Mouse (Mus musculus) liver, embryonic 13.5 days (tissue): ENCODE data around the gene Tm9sf3. TPM values are rescaled to one million over a fixed set of nuclear protein-coding genes. Genes with fewer than 3 reads are reported as not detected.
"Not testable (repeated sequence)": the region's sequence is repeated elsewhere in the genome, so short reads cannot be mapped to it uniquely, and the experiment has no call there.

Experiments
- ATAC-seq: fragments of 200-750 bp; cut with Nextera tagmentation; 2 replicates; pipeline ENCODE4 v1.8.0; 2017; ENCODE audit warnings: low read depth, mild to moderate bottlenecking, moderate number of reproducible peaks, moderate library complexity
- DNase-seq: peaks from one replicate; pipeline ENCODE4 v3.0.0; 2022
- H3K27ac ChIP-seq: fragments of 300-500 bp; sonication (generic); 2 replicates; pipeline ENCODE4 v1.5.1; 2015; ENCODE audit warnings: moderate library complexity, mild to moderate bottlenecking, inconsistent platforms
- H3K27me3 ChIP-seq: fragments of 300-500 bp; sonication (generic); 2 replicates; pipeline ENCODE4 v1.6.1; 2015; ENCODE audit warnings: mild to moderate bottlenecking, inconsistent platforms
- H3K36me3 ChIP-seq: fragments of 300-500 bp; sonication (generic); 2 replicates; pipeline ENCODE4 v1.6.1; 2015; ENCODE audit warnings: mild to moderate bottlenecking, inconsistent platforms
- H3K4me1 ChIP-seq: fragments of 300-500 bp; sonication (generic); replicated peaks from 2 replicates; pipeline ENCODE4 v1.6.1; 2015; ENCODE audit warnings: inconsistent platforms
- H3K4me2 ChIP-seq: fragments of 300-500 bp; sonication (generic); 2 replicates; pipeline ENCODE4 v1.6.1; 2015; ENCODE audit warnings: inconsistent platforms, mild to moderate bottlenecking, moderate library complexity
- H3K4me3 ChIP-seq: fragments of 300-500 bp; sonication (generic); replicated peaks from 2 replicates; pipeline ENCODE4 v1.5.1; 2015; ENCODE audit warnings: mild to moderate bottlenecking, inconsistent platforms
- H3K9ac ChIP-seq: fragments of 300-500 bp; sonication (generic); 2 replicates; pipeline ENCODE4 v1.6.1; 2015; ENCODE audit warnings: mild to moderate bottlenecking, inconsistent platforms
- H3K9me3 ChIP-seq: fragments of 300-500 bp; sonication (generic); replicated peaks from 2 replicates; pipeline ENCODE4 v1.6.1; 2016; ENCODE audit warnings: inconsistent platforms
- WGBS: fragments of 180-500 bp; shearing (Covaris S2); methylation state at CpG from one replicate; pipeline ENCODE4 v1.1.7; 2015; ENCODE audit not compliant: insufficient replicate concordance; 5-methylcytosine and 5-hydroxymethylcytosine counted together
- polyA plus RNA-seq: library from polyadenylated mRNA; unstranded; fragments of >200 nt; fragmentation: Nextera tagmentation; extraction: Ambion mirVana; gene quantifications from 2 replicates; pipeline ENCODE4 v1.2.1, GENCODE M21; 2015

The Tm9sf3 gene
- polyA plus RNA-seq, result 58.2 and 72.6 TPM in 2 replicates

- peak within 1 kb of the TSS; percentile 95 for H3K9ac ChIP-seq
- ATAC-seq, result peak; percentile 88
- peak within 1 kb of the TSS; percentile 95 for H3K4me3 ChIP-seq
- H3K9me3 ChIP-seq, result no peaks in the 10 kb centered on the region
- H3K4me1 ChIP-seq, result peaks cover 45% of the 10 kb centered on the region
- DNase-seq, result peak; percentile 79
- WGBS, result under 1% methylated on average over 76 of the region's 98 CpGs
- H3K36me3 ChIP-seq, result 0 out of 2 replicates have a peak, but pooled peaks cover 3% of the 10 kb centered on the region
- H3K27ac ChIP-seq, result peak within 1 kb of the TSS; percentile 93
- H3K27me3 ChIP-seq, result no peaks in the 10 kb centered on the region
- H3K4me2 ChIP-seq, result peak within 1 kb of the TSS; percentile 82
Observed at GRCm38 (mm10) chr19:41263630-41264295, at the start of gene Tm9sf3. Tm9sf3 (minus strand) TSS chr19:41263997.

- peaks cover 22% of the 10 kb centered on the region for H3K4me1 ChIP-seq
- 69% methylated on average over 8 of the region's 8 CpGs for WGBS
- not testable (repeated sequence) for H3K9me3 ChIP-seq, DNase-seq, H3K9ac ChIP-seq, H3K4me3 ChIP-seq, H3K27ac ChIP-seq, H3K27me3 ChIP-seq, H3K4me2 ChIP-seq, H3K36me3 ChIP-seq, ATAC-seq
Observed at GRCm38 (mm10) chr19:41312587-41312986, 48.8 kb upstream of the Tm9sf3 start.

GRCm38 (mm10) chr19:41312027-41312426, 48.2 kb upstream of the Tm9sf3 start:
- peaks cover 22% of the 10 kb centered on the region for H3K4me1 ChIP-seq
- ATAC-seq, result no peak
- 61% methylated on average over 4 of the region's 4 CpGs for WGBS

GRCm38 (mm10) chr19:41310971-41311703, 47.3 kb upstream of the Tm9sf3 start:
- Histone ChIP-seq H3K9ac (no peak overlapping the region), H3K9me3 (no peaks in the 10 kb centered on the region), H3K27ac (peak overlapping the region; percentile 67), H3K4me3 (peak overlapping the region; percentile 48), H3K4me2 (peak overlapping the region; percentile 67), H3K27me3 (no peaks in the 10 kb centered on the region), H3K36me3 (no peaks in the 10 kb centered on the region), H3K4me1 (peaks cover 22% of the 10 kb centered on the region)
- ATAC-seq (peak; percentile 88), DNase-seq (peak; percentile 71)
- WGBS, result 25% methylated on average over 20 of the region's 20 CpGs

More at GRCm38 (mm10) chr19:41312027-41312426, 48.2 kb upstream of the Tm9sf3 start:
- no peaks in the 10 kb centered on the region for H3K27me3 ChIP-seq
- H3K36me3 ChIP-seq, result no peaks in the 10 kb centered on the region
- H3K4me3 ChIP-seq, result no peak overlapping the region
- no peak overlapping the region for H3K27ac ChIP-seq
- no peaks in the 10 kb centered on the region for H3K9me3 ChIP-seq
- DNase-seq, result no peak
- no peak overlapping the region for H3K9ac ChIP-seq
- H3K4me2 ChIP-seq, result no peak overlapping the region

- H3K27me3 ChIP-seq, result no peaks in the 10 kb centered on the region
- ATAC-seq (no peak), DNase-seq (no peak)
- no peak overlapping the region for H3K4me2 ChIP-seq
- no peaks in the 10 kb centered on the region for H3K9me3 ChIP-seq
- no peaks in the 10 kb centered on the region for H3K36me3 ChIP-seq
- no peak overlapping the region for H3K4me3 ChIP-seq
- H3K9ac ChIP-seq, result no peak overlapping the region
- no peaks in the 10 kb centered on the region for H3K4me1 ChIP-seq
- no peak overlapping the region for H3K27ac ChIP-seq
- WGBS, result 74% methylated on average over 3 of the region's 3 CpGs
Observed at GRCm38 (mm10) chr19:41303933-41304332, 40.1 kb upstream of the Tm9sf3 start.

GRCm38 (mm10) chr19:41303433-41303832, 39.6 kb upstream of the Tm9sf3 start:
- no peaks in the 10 kb centered on the region for H3K4me1 ChIP-seq
- DNase-seq (no peak), ATAC-seq (no peak)
- no peaks in the 10 kb centered on the region for H3K9me3 ChIP-seq
- 62% methylated on average over 6 of the region's 6 CpGs for WGBS
- no peak overlapping the region for H3K27ac ChIP-seq
- no peak overlapping the region for H3K4me2 ChIP-seq
- no peak overlapping the region for H3K9ac ChIP-seq
- no peaks in the 10 kb centered on the region for H3K36me3 ChIP-seq
- H3K4me3 ChIP-seq, result no peak overlapping the region
- no peaks in the 10 kb centered on the region for H3K27me3 ChIP-seq

- no peak overlapping the region for H3K4me3 ChIP-seq
- no peaks in the 10 kb centered on the region for H3K27me3 ChIP-seq
- H3K4me1 ChIP-seq, result no peaks in the 10 kb centered on the region
- no peak overlapping the region for H3K27ac ChIP-seq
- no peaks in the 10 kb centered on the region for H3K36me3 ChIP-seq
- no peak overlapping the region for H3K4me2 ChIP-seq
- WGBS, result 75% methylated on average over 6 of the region's 6 CpGs
- ATAC-seq (no peak), DNase-seq (no peak)
- no peaks in the 10 kb centered on the region for H3K9me3 ChIP-seq
- no peak overlapping the region for H3K9ac ChIP-seq
Observed at GRCm38 (mm10) chr19:41301856-41302255, 38.1 kb upstream of the Tm9sf3 start.

- 75% methylated on average over 8 of the region's 8 CpGs for WGBS
- DNase-seq (no peak), ATAC-seq (no peak)
- Histone ChIP-seq H3K4me3 (no peak overlapping the region), H3K9ac (no peak overlapping the region), H3K9me3 (no peaks in the 10 kb centered on the region), H3K4me1 (no peaks in the 10 kb centered on the region), H3K4me2 (no peak overlapping the region), H3K27me3 (no peaks in the 10 kb centered on the region), H3K36me3 (no peaks in the 10 kb centered on the region), H3K27ac (no peak overlapping the region)
Observed at GRCm38 (mm10) chr19:41299446-41299845, 35.6 kb upstream of the Tm9sf3 start.

- Histone ChIP-seq H3K36me3 (no peaks in the 10 kb centered on the region), H3K9ac (no peak overlapping the region), H3K27me3 (no peaks in the 10 kb centered on the region), H3K4me3 (no peak overlapping the region), H3K4me2 (no peak overlapping the region), H3K27ac (no peak overlapping the region), H3K9me3 (no peaks in the 10 kb centered on the region), H3K4me1 (no peaks in the 10 kb centered on the region)
- DNase-seq (no peak), ATAC-seq (no peak)
- 37% methylated on average over 5 of the region's 5 CpGs for WGBS
Observed at GRCm38 (mm10) chr19:41290952-41291619, 27.3 kb upstream of the Tm9sf3 start.

- Histone ChIP-seq H3K4me3 (no peak overlapping the region), H3K9me3 (no peaks in the 10 kb centered on the region), H3K4me2 (no peak overlapping the region), H3K36me3 (no peaks in the 10 kb centered on the region), H3K27ac (no peak overlapping the region), H3K9ac (no peak overlapping the region), H3K4me1 (no peaks in the 10 kb centered on the region), H3K27me3 (0 out of 2 replicates have a peak, but pooled peaks cover 8% of the 10 kb centered on the region)
- 74% methylated on average over 6 of the region's 6 CpGs for WGBS
- no peak for ATAC-seq
- DNase-seq, result no peak
Observed at GRCm38 (mm10) chr19:41288568-41288967, 24.8 kb upstream of the Tm9sf3 start.

- H3K27ac ChIP-seq, result no peak overlapping the region
- no peak overlapping the region for H3K4me2 ChIP-seq
- H3K4me1 ChIP-seq, result 0 out of 2 replicates have a peak, but pooled peaks cover 4% of the 10 kb centered on the region
- H3K9ac ChIP-seq, result no peak overlapping the region
- no peaks in the 10 kb centered on the region for H3K9me3 ChIP-seq
- 0 out of 2 replicates have a peak, but pooled peaks cover 8% of the 10 kb centered on the region for H3K27me3 ChIP-seq
- 60% methylated on average over 7 of the region's 7 CpGs for WGBS
- no peaks in the 10 kb centered on the region for H3K36me3 ChIP-seq
- DNase-seq (no peak), ATAC-seq (no peak)
- no peak overlapping the region for H3K4me3 ChIP-seq
Observed at GRCm38 (mm10) chr19:41287224-41287623, 23.4 kb upstream of the Tm9sf3 start.
